Mouse (Mus musculus): ENCODE measurements around the gene Stub1. TPM values are rescaled to one million over a fixed set of nuclear protein-coding genes. Genes with fewer than 3 reads are reported as not detected.

Gene Stub1
- polyA plus RNA-seq, 1 experiment from 2014 or later: 367 TPM

DNA sequence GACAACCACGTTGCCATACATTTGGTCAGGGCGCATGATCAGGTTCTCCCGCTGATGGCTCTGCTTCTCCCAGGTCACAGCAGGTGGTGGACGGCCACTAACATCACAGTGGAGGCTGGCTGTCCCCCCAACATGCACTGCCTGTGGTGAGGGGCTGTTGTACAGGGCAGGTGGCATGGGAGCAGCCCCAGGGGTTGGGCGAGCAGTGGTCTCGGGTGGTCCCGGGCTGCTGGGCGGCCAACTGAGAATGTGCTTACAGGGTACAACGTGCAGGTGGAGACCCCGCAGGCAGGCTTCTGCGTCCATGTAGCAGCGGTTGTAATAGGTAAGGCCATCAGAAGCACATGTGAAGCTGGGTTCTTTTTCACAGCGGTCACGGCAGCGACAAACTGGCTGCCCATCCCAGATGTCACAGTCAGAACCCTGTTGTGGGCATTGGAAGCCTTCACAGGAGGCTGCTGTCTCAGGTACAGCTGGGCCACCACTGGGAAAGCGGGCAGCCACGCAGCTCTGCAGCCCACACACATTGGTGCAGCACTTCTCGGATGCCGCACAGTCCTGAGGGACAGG is 45.5 kb upstream of the Stub1 start:
- no peak overlapping the region for H3K9ac ChIP-seq
- no peaks in the 10 kb centered on the region for H3K9me3 ChIP-seq (ENCODE audit: low read depth, low read length)
- H3K4me1 ChIP-seq (ENCODE audit: insufficient read depth): peaks cover 12% of the 10 kb centered on the region; the same call in 1 of the 2 replicates
- peaks cover 49% of the 10 kb centered on the region for H3K36me3 ChIP-seq (ENCODE audit: insufficient read depth)
- ATAC-seq (ENCODE audit: insufficient read depth): no peak
- no peak for DNase-seq
- no peak overlapping the region for H3K4me3 ChIP-seq (ENCODE audit: low read depth, low read length)
- H3K27ac ChIP-seq (ENCODE audit: low read depth): no peak overlapping the region
- H3K27me3 ChIP-seq (ENCODE audit: insufficient read depth, low read length): no peaks in the 10 kb centered on the region
- WGBS: 89% methylated on average over 19 of the region's 19 CpGs
- no peak overlapping the region for H3K4me2 ChIP-seq
- no peak for TF ChIP-seq CTCF (IDR thresholded peaks at IDR 0.05; ENCODE audit: low read depth)

DNA sequence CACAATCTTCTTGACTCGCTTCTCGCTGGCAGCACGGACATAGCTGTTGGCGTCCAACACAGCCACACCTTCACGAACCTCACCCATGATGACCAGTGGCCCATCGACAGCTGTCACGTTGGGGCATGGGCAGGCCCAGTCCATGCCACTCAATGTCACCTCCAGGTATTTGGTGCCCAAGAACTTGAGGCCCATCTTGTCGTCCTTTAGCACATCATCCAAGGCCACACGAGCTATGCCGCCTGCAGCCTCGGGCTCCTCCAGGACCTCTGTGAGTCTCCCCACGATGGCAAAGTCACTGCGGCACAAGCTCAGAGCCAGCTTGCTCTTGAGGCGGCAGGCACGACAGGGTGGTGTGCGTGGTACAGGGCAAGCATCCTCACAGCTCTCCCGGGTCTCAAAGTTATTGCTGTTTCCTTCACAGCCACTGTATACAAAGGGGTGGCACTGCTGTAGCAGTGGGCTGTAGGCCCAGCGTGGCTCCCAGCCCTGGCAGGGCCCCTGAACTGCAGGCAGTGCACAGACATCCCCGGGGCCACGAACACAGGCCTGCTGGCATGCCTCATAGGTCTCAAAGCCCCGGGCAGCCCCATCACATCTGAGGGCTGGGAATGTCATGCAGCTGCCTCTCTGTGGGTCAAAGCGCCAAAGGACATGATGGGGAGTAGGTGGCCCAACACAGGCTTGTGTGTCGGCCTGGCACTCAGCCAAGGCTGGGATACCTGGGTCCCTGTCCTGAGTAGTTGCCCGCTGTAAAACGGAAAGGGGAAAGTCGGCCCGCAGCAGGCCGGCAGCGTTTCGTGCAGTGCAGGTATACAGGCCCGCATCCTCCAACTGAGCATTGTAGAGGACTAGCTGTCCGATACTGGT is 44.8 kb upstream of the Stub1 start:
- peaks cover 12% of the 10 kb centered on the region; the same call in 1 of the 2 replicates for H3K4me1 ChIP-seq (ENCODE audit: insufficient read depth)
- no peak overlapping the region for H3K27ac ChIP-seq (ENCODE audit: low read depth)
- no peak overlapping the region for H3K9ac ChIP-seq
- H3K4me2 ChIP-seq: no peak overlapping the region
- 89% methylated on average over 32 of the region's 32 CpGs for WGBS
- H3K4me3 ChIP-seq (ENCODE audit: low read depth, low read length): no peak overlapping the region
- H3K27me3 ChIP-seq (ENCODE audit: insufficient read depth, low read length): no peaks in the 10 kb centered on the region
- no peak for DNase-seq
- ATAC-seq (ENCODE audit: insufficient read depth): no peak
- no peaks in the 10 kb centered on the region for H3K9me3 ChIP-seq (ENCODE audit: low read depth, low read length)
- no peak for TF ChIP-seq CTCF (IDR thresholded peaks at IDR 0.05; ENCODE audit: low read depth)
- H3K36me3 ChIP-seq (ENCODE audit: insufficient read depth): peaks cover 42% of the 10 kb centered on the region

DNA sequence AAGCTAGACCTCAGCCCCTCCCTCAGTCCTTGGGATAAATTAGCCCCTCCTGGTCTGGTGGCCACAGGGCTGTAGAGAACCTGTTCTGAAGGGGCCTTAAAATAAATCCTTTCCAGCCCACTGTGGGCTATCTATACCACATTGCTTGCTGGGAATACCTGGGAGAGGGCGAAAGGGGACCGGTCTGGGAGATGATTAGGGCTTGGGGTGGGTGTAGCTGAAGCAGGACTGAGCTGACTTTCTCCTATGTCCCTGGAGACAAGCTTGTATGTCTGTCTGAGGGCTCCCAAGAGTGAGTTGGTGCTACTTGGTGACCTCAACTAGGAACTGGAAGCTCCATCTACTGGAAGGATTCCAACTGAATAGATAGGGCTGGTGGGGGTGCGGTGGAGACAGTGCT is 43.8 kb upstream of the Stub1 start:
- no peak overlapping the region for H3K4me3 ChIP-seq (ENCODE audit: low read depth, low read length)
- ATAC-seq (ENCODE audit: insufficient read depth): no peak
- H3K4me1 ChIP-seq (ENCODE audit: insufficient read depth): peaks cover 12% of the 10 kb centered on the region; the same call in 1 of the 2 replicates
- peaks cover 33% of the 10 kb centered on the region for H3K36me3 ChIP-seq (ENCODE audit: insufficient read depth)
- no peak for TF ChIP-seq CTCF (IDR thresholded peaks at IDR 0.05; ENCODE audit: low read depth)
- H3K4me2 ChIP-seq: peak overlapping the region; percentile 18; the same call in 1 of the 2 replicates
- H3K27ac ChIP-seq (ENCODE audit: low read depth): no peak overlapping the region
- no peaks in the 10 kb centered on the region for H3K27me3 ChIP-seq (ENCODE audit: insufficient read depth, low read length)
- no peaks in the 10 kb centered on the region for H3K9me3 ChIP-seq (ENCODE audit: low read depth, low read length)
- no peak for DNase-seq
- H3K9ac ChIP-seq: no peak overlapping the region
- 80% methylated on average over 3 of the region's 3 CpGs for WGBS

DNA sequence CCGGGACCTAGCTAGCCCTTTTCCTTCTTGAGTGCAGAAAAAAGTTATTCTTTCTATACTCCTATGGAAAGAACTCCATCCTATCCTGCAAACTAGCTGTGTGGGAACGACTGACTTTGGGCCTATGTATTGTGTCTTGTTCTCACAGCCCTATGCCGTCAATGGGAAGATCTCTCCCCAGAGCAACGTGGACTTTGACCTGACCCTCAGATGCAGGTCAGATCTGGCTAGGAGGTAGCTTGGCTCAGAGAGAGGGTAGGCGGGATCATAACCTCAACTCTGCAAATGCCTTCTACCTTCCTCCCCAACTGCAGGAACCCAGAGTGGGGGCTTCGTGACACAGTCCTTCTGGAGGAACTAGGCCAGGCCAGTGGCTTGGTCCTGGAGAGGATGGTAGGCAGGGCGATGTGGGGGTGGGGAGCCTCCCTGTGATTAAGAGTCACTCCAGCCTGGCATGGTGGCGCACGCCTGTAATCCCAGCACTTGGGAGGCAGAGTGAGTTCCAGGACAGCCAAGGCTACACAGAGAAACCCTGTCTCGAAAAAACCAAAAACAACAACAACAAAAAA is 43.2 kb upstream of the Stub1 start:
- 61% methylated on average over 10 of the region's 10 CpGs for WGBS
- Histone ChIP-seq H3K4me3 (ENCODE audit: low read depth, low read length) (peak overlapping the region; percentile 76), H3K27me3 (ENCODE audit: insufficient read depth, low read length) (no peaks in the 10 kb centered on the region), H3K4me2 (peak overlapping the region; percentile 94), H3K27ac (ENCODE audit: low read depth) (no peak overlapping the region), H3K4me1 (ENCODE audit: insufficient read depth) (peaks cover 12% of the 10 kb centered on the region; the same call in 1 of the 2 replicates), H3K9me3 (ENCODE audit: low read depth, low read length) (no peaks in the 10 kb centered on the region), H3K9ac (peak overlapping the region; percentile 65), H3K36me3 (ENCODE audit: insufficient read depth) (peaks cover 27% of the 10 kb centered on the region)
- ATAC-seq (ENCODE audit: insufficient read depth) (no peak), DNase-seq (no peak)
- no peak for TF ChIP-seq CTCF (IDR thresholded peaks at IDR 0.05; ENCODE audit: low read depth)

GRCm38 (mm10) chr17:25875171-25876136 is 42.2 kb upstream of the Stub1 start:
- Histone ChIP-seq H3K4me3 (ENCODE audit: low read depth, low read length) (peak overlapping the region; percentile 76), H3K9me3 (ENCODE audit: low read depth, low read length) (no peaks in the 10 kb centered on the region), H3K9ac (peak overlapping the region; percentile 65), H3K36me3 (ENCODE audit: insufficient read depth) (peaks cover 22% of the 10 kb centered on the region), H3K4me1 (ENCODE audit: insufficient read depth) (peaks cover 12% of the 10 kb centered on the region; the same call in 1 of the 2 replicates), H3K4me2 (peak overlapping the region; percentile 94), H3K27ac (ENCODE audit: low read depth) (peak overlapping the region; percentile 91), H3K27me3 (ENCODE audit: insufficient read depth, low read length) (no peaks in the 10 kb centered on the region)
- TF ChIP-seq CTCF (IDR thresholded peaks at IDR 0.05; ENCODE audit: low read depth): peak; percentile 37; the same call in 1 of the 2 replicates
- WGBS: 1% methylated on average over 59 of the region's 59 CpGs
- ATAC-seq (ENCODE audit: insufficient read depth) (peak; percentile 94), DNase-seq (peak; percentile 94)

DNA sequence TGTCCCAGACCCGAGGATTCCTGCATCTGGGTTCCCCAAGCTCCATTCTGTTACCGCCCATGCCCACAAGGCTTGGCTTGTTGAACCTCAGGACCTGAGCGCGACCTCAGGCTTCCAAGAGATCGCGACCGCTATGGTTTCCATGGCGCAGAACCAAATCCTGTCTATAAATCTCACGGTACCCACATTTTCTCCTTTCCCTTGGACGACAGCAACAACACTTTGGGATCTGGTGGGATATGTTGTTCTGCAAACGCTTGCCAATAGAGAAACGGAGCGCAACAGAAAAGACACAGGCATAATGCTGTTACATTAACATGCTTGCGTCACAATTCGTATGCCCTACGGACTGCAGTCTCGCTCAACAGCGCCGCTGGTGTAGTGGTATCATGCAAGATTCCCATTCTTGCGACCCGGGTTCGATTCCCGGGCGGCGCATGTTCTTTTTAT is 41.5 kb upstream of the Stub1 start, which contains the start of gene Mettl26:
Gene Mettl26, plus strand, starts transcription at position 354 of the 450 bp plus-strand sequence.
- Histone ChIP-seq H3K9ac (peak within 1 kb of the TSS; percentile 65), H3K27ac (ENCODE audit: low read depth) (peak within 1 kb of the TSS; percentile 91), H3K36me3 (ENCODE audit: insufficient read depth) (peaks cover 22% of the 10 kb centered on the region), H3K4me2 (peak within 1 kb of the TSS; percentile 94), H3K4me3 (ENCODE audit: low read depth, low read length) (peak within 1 kb of the TSS; percentile 76), H3K27me3 (ENCODE audit: insufficient read depth, low read length) (no peaks in the 10 kb centered on the region), H3K9me3 (ENCODE audit: low read depth, low read length) (no peaks in the 10 kb centered on the region), H3K4me1 (ENCODE audit: insufficient read depth) (peaks cover 12% of the 10 kb centered on the region; the same call in 1 of the 2 replicates)
- WGBS: under 1% methylated on average over 25 of the region's 25 CpGs
- DNase-seq: peak; percentile 99
- peak; percentile 77 for ATAC-seq (ENCODE audit: insufficient read depth)
- TF ChIP-seq CTCF (IDR thresholded peaks at IDR 0.05; ENCODE audit: low read depth): peak; percentile 35

All from lung, embryonic 14.5 days (tissue).